Mouse (Mus musculus) myocyte (in vitro differentiated cells): ENCODE measurements around the gene Tub.

ENCODE experiments used
- CEBPB ChIP-seq: IDR thresholded peaks from 2 replicates; pipeline ENCODE4 v1.6.1; 2011; ENCODE audit warnings: mild to moderate bottlenecking, moderate library complexity; ENCODE audit not compliant: poor library complexity, insufficient read depth, severe bottlenecking
- E2F4 ChIP-seq: IDR thresholded peaks from one replicate; pipeline ENCODE4 v1.6.1; 2011; ENCODE audit warnings: mild to moderate bottlenecking, control low read depth, moderate library complexity; ENCODE audit not compliant: insufficient read depth
- MYOG ChIP-seq, 3 experiments: IDR thresholded peaks; one replicate each; pipeline ENCODE4 v1.6.1; 2011; ENCODE audit warnings: control low read depth in 2 of 3, low read depth in 2 of 3, mild to moderate bottlenecking in 2 of 3; ENCODE audit not compliant: insufficient read length in 2 of 3, control insufficient read depth in 1 of 3, insufficient read depth in 1 of 3
- POLR2A ChIP-seq: IDR thresholded peaks from one replicate; pipeline ENCODE4 v1.6.1; 2011; ENCODE audit warnings: low read depth, mild to moderate bottlenecking, control low read depth, moderate library complexity; ENCODE audit not compliant: insufficient read length
- POLR2AphosphoS2 ChIP-seq: IDR thresholded peaks from one replicate; pipeline ENCODE4 v1.6.1; 2011; ENCODE audit warnings: low read depth, control low read depth; ENCODE audit not compliant: insufficient read length
- TCF12 ChIP-seq: IDR thresholded peaks from one replicate; pipeline ENCODE4 v1.6.1; 2011; ENCODE audit warnings: mild to moderate bottlenecking, control low read depth; ENCODE audit not compliant: poor library complexity, insufficient read depth, severe bottlenecking
- USF1 ChIP-seq: IDR thresholded peaks from one replicate; pipeline ENCODE4 v1.6.1; 2011; ENCODE audit warnings: low read depth, mild to moderate bottlenecking, control low read depth, moderate library complexity

DNA sequence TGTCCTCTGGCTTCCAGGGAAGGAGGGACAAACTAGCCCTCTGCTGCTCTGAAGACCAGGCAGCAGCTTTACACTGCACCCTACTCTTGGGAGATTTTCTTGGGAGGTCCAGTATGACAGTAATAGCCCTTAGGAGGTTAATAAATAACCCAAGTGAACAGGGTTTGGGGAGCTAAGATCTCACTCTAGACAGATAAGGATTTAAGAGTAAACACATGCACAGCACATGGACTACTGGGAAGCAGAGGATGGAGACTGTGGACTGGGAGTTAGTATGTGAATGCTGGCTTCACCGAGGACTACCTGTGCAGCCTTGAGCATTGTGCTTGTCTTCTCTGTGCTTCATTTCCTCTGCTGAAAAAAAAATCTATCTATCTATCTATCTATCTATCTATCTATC, 59.1 kb downstream of the Tub start:
- TF ChIP-seq POLR2AphosphoS2 (no peak), POLR2A (no peak), E2F4 (no peak), MYOG (IDR thresholded peaks at IDR 0.05; ENCODE audit: control insufficient read depth in 1 of 3, insufficient read depth in 1 of 3, insufficient read length in 2 of 3, low read depth in 2 of 3) (no peak), USF1 (no peak), TCF12 (no peak), CEBPB (no peak)
